Mouse (Mus musculus): ENCODE data around the gene Krt80. TPM values are rescaled to one million over a fixed set of nuclear protein-coding genes. Genes with fewer than 3 reads are reported as not detected.

Krt80 gene
- polyA plus RNA-seq, 2 experiments, result 3.3 to 3.8 TPM

GRCm38 (mm10) chr15:101363933-101364332 lies 6.0 kb downstream of the Krt80 start:
- no peak overlapping the region for H3K9ac ChIP-seq (ENCODE audit: low read depth, low read length, severe bottlenecking)
- TF ChIP-seq POLR2A (IDR thresholded peaks at IDR 0.05; ENCODE audit: borderline replicate concordance, extremely low read depth, insufficient read depth, insufficient read length), result no peak
- H3K4me3 ChIP-seq (replicated peaks; ENCODE audit: low read length), result no peak overlapping the region
- ATAC-seq (ENCODE audit: low FRiP score, low read depth) (no peak), DNase-seq (ENCODE audit: low spot score) (no peak)
- H3K27me3 ChIP-seq (ENCODE audit: control insufficient read depth, insufficient read depth, low read length), result no peaks in the 10 kb centered on the region
- no peaks in the 10 kb centered on the region for H3K9me3 ChIP-seq (ENCODE audit: control insufficient read depth, low read length)
- no peak overlapping the region for H3K27ac ChIP-seq (replicated peaks; ENCODE audit: low read depth, low read length)
- WGBS, result 69% methylated on average over 6 of the region's 6 CpGs
- no peaks in the 10 kb centered on the region for H3K36me3 ChIP-seq (ENCODE audit: control insufficient read depth, insufficient read depth, low read length)
- H3K4me2 ChIP-seq (replicated peaks; ENCODE audit: low read depth, low read length, severe bottlenecking), result no peak overlapping the region
- H3K4me1 ChIP-seq (ENCODE audit: control insufficient read depth, insufficient read depth, low read length), result peaks cover 8% of the 10 kb centered on the region

GRCm38 (mm10) chr15:101362393-101363010 lies 7.5 kb downstream of the Krt80 start:
- Histone ChIP-seq H3K4me1 (ENCODE audit: control insufficient read depth, insufficient read depth, low read length) (peaks cover 5% of the 10 kb centered on the region; the same call in 1 of the 2 replicates), H3K9ac (ENCODE audit: low read depth, low read length, severe bottlenecking) (no peak overlapping the region), H3K36me3 (ENCODE audit: control insufficient read depth, insufficient read depth, low read length) (no peaks in the 10 kb centered on the region), H3K27me3 (ENCODE audit: control insufficient read depth, insufficient read depth, low read length) (no peaks in the 10 kb centered on the region), H3K4me3 (replicated peaks; ENCODE audit: low read length) (no peak overlapping the region), H3K27ac (replicated peaks; ENCODE audit: low read depth, low read length) (no peak overlapping the region), H3K9me3 (ENCODE audit: control insufficient read depth, low read length) (no peaks in the 10 kb centered on the region), H3K4me2 (replicated peaks; ENCODE audit: low read depth, low read length, severe bottlenecking) (no peak overlapping the region)
- ATAC-seq (ENCODE audit: low FRiP score, low read depth) (no peak), DNase-seq (ENCODE audit: low spot score) (no peak)
- 58% methylated on average over 4 of the region's 4 CpGs for WGBS
- no peak for TF ChIP-seq POLR2A (IDR thresholded peaks at IDR 0.05; ENCODE audit: borderline replicate concordance, extremely low read depth, insufficient read depth, insufficient read length)

- Histone ChIP-seq H3K36me3 (ENCODE audit: control insufficient read depth, insufficient read depth, low read length) (no peaks in the 10 kb centered on the region), H3K9me3 (ENCODE audit: control insufficient read depth, low read length) (no peaks in the 10 kb centered on the region), H3K9ac (ENCODE audit: low read depth, low read length, severe bottlenecking) (no peak overlapping the region), H3K4me3 (replicated peaks; ENCODE audit: low read length) (no peak overlapping the region), H3K27ac (replicated peaks; ENCODE audit: low read depth, low read length) (no peak overlapping the region), H3K4me1 (ENCODE audit: control insufficient read depth, insufficient read depth, low read length) (no peaks in the 10 kb centered on the region), H3K4me2 (replicated peaks; ENCODE audit: low read depth, low read length, severe bottlenecking) (no peak overlapping the region), H3K27me3 (ENCODE audit: control insufficient read depth, insufficient read depth, low read length) (no peaks in the 10 kb centered on the region)
- 81% methylated on average over 4 of the region's 4 CpGs for WGBS
- TF ChIP-seq POLR2A (IDR thresholded peaks at IDR 0.05; ENCODE audit: borderline replicate concordance, extremely low read depth, insufficient read depth, insufficient read length), result no peak
- DNase-seq (ENCODE audit: low spot score), result no peak
- ATAC-seq (ENCODE audit: low FRiP score, low read depth), result no peak
Observed at GRCm38 (mm10) chr15:101355382-101355786, 14.6 kb downstream of the Krt80 start.

GRCm38 (mm10) chr15:101352706-101353465 lies 17.1 kb downstream of the Krt80 start:
- TF ChIP-seq POLR2A (IDR thresholded peaks at IDR 0.05; ENCODE audit: borderline replicate concordance, extremely low read depth, insufficient read depth, insufficient read length), result no peak
- no peak overlapping the region for H3K9ac ChIP-seq (ENCODE audit: low read depth, low read length, severe bottlenecking)
- H3K9me3 ChIP-seq (ENCODE audit: control insufficient read depth, low read length), result no peaks in the 10 kb centered on the region
- H3K27ac ChIP-seq (replicated peaks; ENCODE audit: low read depth, low read length), result no peak overlapping the region
- no peaks in the 10 kb centered on the region for H3K36me3 ChIP-seq (ENCODE audit: control insufficient read depth, insufficient read depth, low read length)
- no peaks in the 10 kb centered on the region for H3K4me1 ChIP-seq (ENCODE audit: control insufficient read depth, insufficient read depth, low read length)
- no peaks in the 10 kb centered on the region for H3K27me3 ChIP-seq (ENCODE audit: control insufficient read depth, insufficient read depth, low read length)
- no peak for DNase-seq (ENCODE audit: low spot score)
- WGBS, result 39% methylated on average over 10 of the region's 10 CpGs
- no peak for ATAC-seq (ENCODE audit: low FRiP score, low read depth)
- no peak overlapping the region for H3K4me2 ChIP-seq (replicated peaks; ENCODE audit: low read depth, low read length, severe bottlenecking)
- H3K4me3 ChIP-seq (replicated peaks; ENCODE audit: low read length), result no peak overlapping the region

GRCm38 (mm10) chr15:101352047-101352446 lies 17.9 kb downstream of the Krt80 start:
- Histone ChIP-seq H3K4me3 (replicated peaks; ENCODE audit: low read length) (no peak overlapping the region), H3K4me1 (ENCODE audit: control insufficient read depth, insufficient read depth, low read length) (no peaks in the 10 kb centered on the region), H3K27ac (replicated peaks; ENCODE audit: low read depth, low read length) (no peak overlapping the region), H3K9me3 (ENCODE audit: control insufficient read depth, low read length) (no peaks in the 10 kb centered on the region), H3K27me3 (ENCODE audit: control insufficient read depth, insufficient read depth, low read length) (no peaks in the 10 kb centered on the region), H3K36me3 (ENCODE audit: control insufficient read depth, insufficient read depth, low read length) (no peaks in the 10 kb centered on the region), H3K4me2 (replicated peaks; ENCODE audit: low read depth, low read length, severe bottlenecking) (no peak overlapping the region), H3K9ac (ENCODE audit: low read depth, low read length, severe bottlenecking) (no peak overlapping the region)
- no peak for TF ChIP-seq POLR2A (IDR thresholded peaks at IDR 0.05; ENCODE audit: borderline replicate concordance, extremely low read depth, insufficient read depth, insufficient read length)
- 71% methylated on average over 13 of the region's 13 CpGs for WGBS
- ATAC-seq (ENCODE audit: low FRiP score, low read depth), result no peak
- no peak for DNase-seq (ENCODE audit: low spot score)
